Mouse (Mus musculus): ENCODE data around the gene Grm2. TPM values are rescaled to one million over a fixed set of nuclear protein-coding genes. Genes with fewer than 3 reads are reported as not detected.
"Not testable (repeated sequence)": the region's sequence is repeated elsewhere in the genome, so short reads cannot be mapped to it uniquely, and the experiment has no call there.

The Grm2 gene
- polyA plus RNA-seq, 1 experiment from 2014 or later = 6.7 TPM

GRCm38 (mm10) chr9:106613951-106614350 is 41.9 kb downstream of the Grm2 start:
- ATAC-seq (no peak), DNase-seq (ENCODE audit: low spot score) (no peak)
- Histone ChIP-seq H3K27me3 (replicated peaks; ENCODE audit: control insufficient read depth, insufficient read depth, low read length) (no peaks in the 10 kb centered on the region), H3K4me2 (ENCODE audit: low read length) (no peak overlapping the region), H3K9ac (ENCODE audit: low read length) (no peak overlapping the region), H3K36me3 (ENCODE audit: control insufficient read depth, insufficient read depth, low read length) (no peaks in the 10 kb centered on the region), H3K4me3 (ENCODE audit: low read depth, low read length) (no peak overlapping the region), H3K9me3 (replicated peaks; ENCODE audit: control insufficient read depth, low read length) (no peaks in the 10 kb centered on the region), H3K27ac (ENCODE audit: low read depth, low read length) (no peak overlapping the region), H3K4me1 (ENCODE audit: control insufficient read depth, insufficient read depth, low read length) (no peaks in the 10 kb centered on the region)
- WGBS = 83% methylated on average over 2 of the region's 2 CpGs

- no peak overlapping the region for H3K4me2 ChIP-seq (ENCODE audit: low read length)
- H3K4me1 ChIP-seq (ENCODE audit: control insufficient read depth, insufficient read depth, low read length) = no peaks in the 10 kb centered on the region
- H3K9ac ChIP-seq (ENCODE audit: low read length) = no peak overlapping the region
- H3K4me3 ChIP-seq (ENCODE audit: low read depth, low read length) = no peak overlapping the region
- 79% methylated on average over 4 of the region's 4 CpGs for WGBS
- no peaks in the 10 kb centered on the region for H3K27me3 ChIP-seq (replicated peaks; ENCODE audit: control insufficient read depth, insufficient read depth, low read length)
- ATAC-seq = no peak
- no peak for DNase-seq (ENCODE audit: low spot score)
- no peaks in the 10 kb centered on the region for H3K9me3 ChIP-seq (replicated peaks; ENCODE audit: control insufficient read depth, low read length)
- H3K36me3 ChIP-seq (ENCODE audit: control insufficient read depth, insufficient read depth, low read length) = no peaks in the 10 kb centered on the region
- no peak overlapping the region for H3K27ac ChIP-seq (ENCODE audit: low read depth, low read length)
Observed at GRCm38 (mm10) chr9:106610727-106611126, 45.2 kb downstream of the Grm2 start.

GRCm38 (mm10) chr9:106600546-106600945 is 55.3 kb downstream of the Grm2 start:
- no peaks in the 10 kb centered on the region for H3K4me1 ChIP-seq (ENCODE audit: control insufficient read depth, insufficient read depth, low read length)
- DNase-seq (ENCODE audit: low spot score) (peak; percentile 79), ATAC-seq (no peak)
- no peak overlapping the region for H3K4me2 ChIP-seq (ENCODE audit: low read length)
- no peaks in the 10 kb centered on the region for H3K27me3 ChIP-seq (replicated peaks; ENCODE audit: control insufficient read depth, insufficient read depth, low read length)
- H3K9ac ChIP-seq (ENCODE audit: low read length) = no peak overlapping the region
- H3K27ac ChIP-seq (ENCODE audit: low read depth, low read length) = no peak overlapping the region
- H3K36me3 ChIP-seq (ENCODE audit: control insufficient read depth, insufficient read depth, low read length) = no peaks in the 10 kb centered on the region
- H3K9me3 ChIP-seq (replicated peaks; ENCODE audit: control insufficient read depth, low read length) = no peaks in the 10 kb centered on the region
- 22% methylated on average over 8 of the region's 8 CpGs for WGBS
- H3K4me3 ChIP-seq (ENCODE audit: low read depth, low read length) = no peak overlapping the region

GRCm38 (mm10) chr9:106598466-106598865 is 57.4 kb downstream of the Grm2 start:
- DNase-seq (ENCODE audit: low spot score) (no peak), ATAC-seq (no peak)
- H3K36me3 ChIP-seq (ENCODE audit: control insufficient read depth, insufficient read depth, low read length) = no peaks in the 10 kb centered on the region
- H3K9me3 ChIP-seq (replicated peaks; ENCODE audit: control insufficient read depth, low read length) = no peaks in the 10 kb centered on the region
- H3K27ac ChIP-seq (ENCODE audit: low read depth, low read length) = no peak overlapping the region
- 39% methylated on average over 7 of the region's 7 CpGs for WGBS
- H3K4me2 ChIP-seq (ENCODE audit: low read length) = no peak overlapping the region
- H3K4me1 ChIP-seq (ENCODE audit: control insufficient read depth, insufficient read depth, low read length) = no peaks in the 10 kb centered on the region
- no peaks in the 10 kb centered on the region for H3K27me3 ChIP-seq (replicated peaks; ENCODE audit: control insufficient read depth, insufficient read depth, low read length)
- H3K9ac ChIP-seq (ENCODE audit: low read length) = no peak overlapping the region
- no peak overlapping the region for H3K4me3 ChIP-seq (ENCODE audit: low read depth, low read length)

GRCm38 (mm10) chr9:106595836-106596235 is 60.0 kb downstream of the Grm2 start:
- H3K36me3 ChIP-seq (ENCODE audit: control insufficient read depth, insufficient read depth, low read length) = no peaks in the 10 kb centered on the region
- no peaks in the 10 kb centered on the region for H3K9me3 ChIP-seq (replicated peaks; ENCODE audit: control insufficient read depth, low read length)
- WGBS = 81% methylated on average over 7 of the region's 7 CpGs
- no peaks in the 10 kb centered on the region for H3K4me1 ChIP-seq (ENCODE audit: control insufficient read depth, insufficient read depth, low read length)
- no peak overlapping the region for H3K9ac ChIP-seq (ENCODE audit: low read length)
- ATAC-seq = no peak
- H3K27ac ChIP-seq (ENCODE audit: low read depth, low read length) = no peak overlapping the region
- no peak overlapping the region for H3K4me3 ChIP-seq (ENCODE audit: low read depth, low read length)
- no peak overlapping the region for H3K4me2 ChIP-seq (ENCODE audit: low read length)
- H3K27me3 ChIP-seq (replicated peaks; ENCODE audit: control insufficient read depth, insufficient read depth, low read length) = no peaks in the 10 kb centered on the region
- DNase-seq (ENCODE audit: low spot score) = no peak

GRCm38 (mm10) chr9:106595402-106595801 is 60.5 kb downstream of the Grm2 start:
- WGBS = 40% methylated on average over 4 of the region's 4 CpGs
- H3K4me2 ChIP-seq (ENCODE audit: low read length); H3K4me3 ChIP-seq (ENCODE audit: low read depth, low read length); H3K4me1 ChIP-seq (ENCODE audit: control insufficient read depth, insufficient read depth, low read length); ATAC-seq; H3K9ac ChIP-seq (ENCODE audit: low read length); H3K27ac ChIP-seq (ENCODE audit: low read depth, low read length); H3K9me3 ChIP-seq (replicated peaks; ENCODE audit: control insufficient read depth, low read length); H3K27me3 ChIP-seq (replicated peaks; ENCODE audit: control insufficient read depth, insufficient read depth, low read length); H3K36me3 ChIP-seq (ENCODE audit: control insufficient read depth, insufficient read depth, low read length); DNase-seq (ENCODE audit: low spot score): not testable (repeated sequence)

Other genes starting within 250 kb of the Grm2 start
- gene Rpl29, start 226.6 kb downstream of the Grm2 start, polyA plus RNA-seq (2014; fragmentation: Nextera tagmentation; extraction: Ambion mirVana) = 718 and 924 TPM in 2 replicates
- gene Acy1, start 217.8 kb downstream of the Grm2 start, polyA plus RNA-seq (2014; fragmentation: Nextera tagmentation; extraction: Ambion mirVana) = 29.4 and 36.8 TPM in 2 replicates
- 5.5 and 5.9 TPM in 2 replicates for gene Abhd14b, start 208.6 kb downstream of the Grm2 start, polyA plus RNA-seq (2014; fragmentation: Nextera tagmentation; extraction: Ambion mirVana)
- gene Abhd14a, start 208.4 kb downstream of the Grm2 start, polyA plus RNA-seq (2014; fragmentation: Nextera tagmentation; extraction: Ambion mirVana) = 51.9 and 60.2 TPM in 2 replicates
- 199 and 226 TPM in 2 replicates for gene Pcbp4, start 202.8 kb downstream of the Grm2 start, polyA plus RNA-seq (2014; fragmentation: Nextera tagmentation; extraction: Ambion mirVana)
- gene Gpr62, start 190.1 kb downstream of the Grm2 start, polyA plus RNA-seq (2014; fragmentation: Nextera tagmentation; extraction: Ambion mirVana) = 0.56 and 0.89 TPM in 2 replicates
- gene Rrp9, start 180.1 kb downstream of the Grm2 start, polyA plus RNA-seq (2014; fragmentation: Nextera tagmentation; extraction: Ambion mirVana) = 45.6 and 48.9 TPM in 2 replicates
- gene Parp3, start 179.1 kb downstream of the Grm2 start, polyA plus RNA-seq (2014; fragmentation: Nextera tagmentation; extraction: Ambion mirVana) = 0.63 and 0.72 TPM in 2 replicates
- gene Iqcf1, start 156.1 kb downstream of the Grm2 start, polyA plus RNA-seq (2014; fragmentation: Nextera tagmentation; extraction: Ambion mirVana) = not detected in 2 replicates
- not detected in 2 replicates for gene Iqcf5, start 141.5 kb downstream of the Grm2 start, polyA plus RNA-seq (2014; fragmentation: Nextera tagmentation; extraction: Ambion mirVana)
- gene Iqcf3, start 94.5 kb downstream of the Grm2 start, polyA plus RNA-seq (2014; fragmentation: Nextera tagmentation; extraction: Ambion mirVana) = not detected in 2 replicates
- not detected in 2 replicates for gene Iqcf4, start 85.1 kb downstream of the Grm2 start, polyA plus RNA-seq (2014; fragmentation: Nextera tagmentation; extraction: Ambion mirVana)
- not detected in 2 replicates for gene Iqcf6, start 29.5 kb downstream of the Grm2 start, polyA plus RNA-seq (2014; fragmentation: Nextera tagmentation; extraction: Ambion mirVana)
- 41.3 and 52.1 TPM in 2 replicates for gene Tex264, start 29.8 kb upstream of the Grm2 start, polyA plus RNA-seq (2014; fragmentation: Nextera tagmentation; extraction: Ambion mirVana)
- 4.6 and 5.3 TPM in 2 replicates for gene Rad54l2, start 133.1 kb upstream of the Grm2 start, polyA plus RNA-seq (2014; fragmentation: Nextera tagmentation; extraction: Ambion mirVana)
- 16.6 and 18.7 TPM in 2 replicates for gene Dcaf1, start 165.8 kb upstream of the Grm2 start, polyA plus RNA-seq (2014; fragmentation: Nextera tagmentation; extraction: Ambion mirVana)
- 22.9 and 24.8 TPM in 2 replicates for gene Rbm15b, start 231.3 kb upstream of the Grm2 start, polyA plus RNA-seq (2014; fragmentation: Nextera tagmentation; extraction: Ambion mirVana)
- gene Manf, start 235.9 kb upstream of the Grm2 start, polyA plus RNA-seq (2014; fragmentation: Nextera tagmentation; extraction: Ambion mirVana) = 214 and 219 TPM in 2 replicates

All from forebrain, embryonic 14.5 days (tissue).